Mouse (Mus musculus): ENCODE data around the gene Etv6. TPM values are rescaled to one million over a fixed set of nuclear protein-coding genes. Genes with fewer than 3 reads are reported as not detected.

Etv6 gene
- polyA plus RNA-seq, 1 experiment from 2014 or later = 3.8 TPM

- H3K9ac ChIP-seq = no peak overlapping the region
- no peaks in the 10 kb centered on the region for H3K27me3 ChIP-seq
- no peaks in the 10 kb centered on the region for H3K36me3 ChIP-seq (replicated peaks)
- peaks cover 63% of the 10 kb centered on the region for H3K4me1 ChIP-seq (replicated peaks)
- H3K4me2 ChIP-seq = no peak overlapping the region
- H3K9me3 ChIP-seq (replicated peaks) = no peaks in the 10 kb centered on the region
- H3K4me3 ChIP-seq (replicated peaks) = no peak overlapping the region
- ATAC-seq (ENCODE audit: insufficient read depth) = no peak
- H3K27ac ChIP-seq (replicated peaks) = no peak overlapping the region
- 26% methylated on average over 7 of the region's 7 CpGs for WGBS (ENCODE audit: insufficient replicate concordance)
Observed at GRCm38 (mm10) chr6:134043545-134043944, 8.0 kb downstream of the Etv6 start.

- no peak for ATAC-seq (ENCODE audit: insufficient read depth)
- Histone ChIP-seq H3K9ac (no peak overlapping the region), H3K36me3 (replicated peaks) (no peaks in the 10 kb centered on the region), H3K27ac (replicated peaks) (no peak overlapping the region), H3K27me3 (no peaks in the 10 kb centered on the region), H3K9me3 (replicated peaks) (no peaks in the 10 kb centered on the region), H3K4me1 (replicated peaks) (peaks cover 51% of the 10 kb centered on the region), H3K4me3 (replicated peaks) (no peak overlapping the region), H3K4me2 (peak overlapping the region; percentile 25; the same call in 1 of the 2 replicates)
- 27% methylated on average over 9 of the region's 9 CpGs for WGBS (ENCODE audit: insufficient replicate concordance)
Observed at GRCm38 (mm10) chr6:134045092-134045868, 9.8 kb downstream of the Etv6 start.

DNA sequence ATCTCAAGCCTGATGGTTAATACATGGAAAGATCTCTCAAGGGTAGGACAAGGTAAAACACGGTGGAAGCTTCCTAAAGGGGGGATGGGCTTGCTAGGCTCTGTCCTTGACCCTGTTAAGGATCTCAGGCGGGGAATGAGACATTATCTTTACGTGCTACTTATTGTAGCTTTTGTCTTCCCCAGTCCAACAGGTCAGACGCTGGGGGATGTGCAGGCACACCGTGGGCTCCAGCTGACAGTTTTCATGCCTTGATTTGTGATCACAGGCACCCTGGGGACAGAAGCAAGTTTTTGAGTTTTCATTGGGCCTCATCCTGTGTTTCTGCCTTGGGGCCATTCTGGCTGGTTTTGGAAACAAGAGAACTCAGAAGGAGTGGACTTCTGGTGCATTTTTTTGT is 10.6 kb downstream of the Etv6 start:
- WGBS (ENCODE audit: insufficient replicate concordance) = 41% methylated on average over 5 of the region's 5 CpGs
- Histone ChIP-seq H3K27me3 (no peaks in the 10 kb centered on the region), H3K9ac (no peak overlapping the region), H3K4me1 (replicated peaks) (peaks cover 47% of the 10 kb centered on the region), H3K4me3 (replicated peaks) (no peak overlapping the region), H3K27ac (replicated peaks) (no peak overlapping the region), H3K36me3 (replicated peaks) (no peaks in the 10 kb centered on the region), H3K9me3 (replicated peaks) (no peaks in the 10 kb centered on the region), H3K4me2 (no peak overlapping the region)
- no peak for ATAC-seq (ENCODE audit: insufficient read depth)

GRCm38 (mm10) chr6:134047249-134047648 is 11.7 kb downstream of the Etv6 start:
- no peaks in the 10 kb centered on the region for H3K36me3 ChIP-seq (replicated peaks)
- H3K27ac ChIP-seq (replicated peaks) = no peak overlapping the region
- no peaks in the 10 kb centered on the region for H3K27me3 ChIP-seq
- no peak overlapping the region for H3K4me2 ChIP-seq
- H3K4me3 ChIP-seq (replicated peaks) = no peak overlapping the region
- no peaks in the 10 kb centered on the region for H3K9me3 ChIP-seq (replicated peaks)
- no peak overlapping the region for H3K9ac ChIP-seq
- 67% methylated on average over 5 of the region's 5 CpGs for WGBS (ENCODE audit: insufficient replicate concordance)
- ATAC-seq (ENCODE audit: insufficient read depth) = no peak
- H3K4me1 ChIP-seq (replicated peaks) = peaks cover 41% of the 10 kb centered on the region

- H3K9me3 ChIP-seq (replicated peaks) = no peaks in the 10 kb centered on the region
- H3K27me3 ChIP-seq = no peaks in the 10 kb centered on the region
- no peaks in the 10 kb centered on the region for H3K36me3 ChIP-seq (replicated peaks)
- 63% methylated on average over 6 of the region's 6 CpGs for WGBS (ENCODE audit: insufficient replicate concordance)
- H3K4me2 ChIP-seq = no peak overlapping the region
- H3K4me1 ChIP-seq (replicated peaks) = peaks cover 44% of the 10 kb centered on the region
- H3K27ac ChIP-seq (replicated peaks) = no peak overlapping the region
- no peak for ATAC-seq (ENCODE audit: insufficient read depth)
- H3K4me3 ChIP-seq (replicated peaks) = no peak overlapping the region
- no peak overlapping the region for H3K9ac ChIP-seq
Observed at GRCm38 (mm10) chr6:134047974-134048373, 12.5 kb downstream of the Etv6 start.

DNA sequence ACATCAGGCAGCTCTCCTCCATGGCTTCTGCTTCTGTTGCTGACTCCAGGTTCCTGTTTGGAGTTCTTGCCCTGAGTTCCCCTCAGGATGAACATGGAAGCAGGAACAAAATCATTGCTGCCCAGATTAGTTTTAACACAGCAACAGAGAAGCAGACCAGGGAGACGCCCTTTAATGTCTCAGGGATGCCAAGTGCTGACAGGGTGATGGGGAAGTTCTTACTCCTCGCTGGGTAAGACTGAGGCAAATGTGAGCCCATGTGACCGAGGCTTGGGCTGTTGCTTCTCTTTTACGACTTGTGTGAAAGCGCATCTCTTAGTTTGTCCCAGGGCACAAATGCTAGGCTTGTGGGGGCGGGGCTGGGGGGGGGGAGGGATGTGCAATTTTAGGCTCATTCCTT is 13.5 kb downstream of the Etv6 start:
- 47% methylated on average over 6 of the region's 6 CpGs for WGBS (ENCODE audit: insufficient replicate concordance)
- no peak for ATAC-seq (ENCODE audit: insufficient read depth)
- H3K4me1 ChIP-seq (replicated peaks) = peaks cover 45% of the 10 kb centered on the region

DNA sequence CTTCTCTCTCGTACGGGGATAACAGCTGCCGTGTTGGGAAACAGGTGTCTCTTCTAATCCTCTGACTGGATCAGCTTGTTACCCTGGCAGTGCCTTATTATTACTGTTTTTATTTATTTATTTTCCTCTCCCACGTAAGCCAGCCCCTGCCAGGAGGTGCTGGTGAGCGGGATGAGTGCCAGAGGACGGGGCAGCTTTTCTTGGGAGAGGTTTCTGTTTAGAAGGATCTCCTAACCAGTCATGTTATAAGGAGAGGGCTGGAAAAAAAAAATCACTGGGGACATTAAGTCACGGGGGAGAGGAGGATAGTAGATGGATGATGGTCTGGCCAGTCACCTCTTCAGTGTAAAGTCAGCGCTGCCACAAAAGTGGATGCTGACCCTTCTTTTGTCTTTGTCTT is 15.0 kb downstream of the Etv6 start:
- Histone ChIP-seq H3K9ac (no peak overlapping the region), H3K36me3 (replicated peaks) (no peaks in the 10 kb centered on the region), H3K9me3 (replicated peaks) (no peaks in the 10 kb centered on the region), H3K4me3 (replicated peaks) (no peak overlapping the region), H3K4me2 (no peak overlapping the region), H3K27me3 (no peaks in the 10 kb centered on the region), H3K4me1 (replicated peaks) (peaks cover 39% of the 10 kb centered on the region), H3K27ac (replicated peaks) (no peak overlapping the region)
- no peak for ATAC-seq (ENCODE audit: insufficient read depth)
- WGBS (ENCODE audit: insufficient replicate concordance) = 78% methylated on average over 8 of the region's 8 CpGs

More for the DNA sequence above, 13.5 kb downstream of the Etv6 start:
- Histone ChIP-seq H3K4me2 (no peak overlapping the region), H3K36me3 (replicated peaks) (no peaks in the 10 kb centered on the region), H3K9ac (no peak overlapping the region), H3K27me3 (no peaks in the 10 kb centered on the region), H3K27ac (replicated peaks) (no peak overlapping the region), H3K4me3 (replicated peaks) (no peak overlapping the region), H3K9me3 (replicated peaks) (no peaks in the 10 kb centered on the region)

- no peaks in the 10 kb centered on the region for H3K36me3 ChIP-seq (replicated peaks)
- H3K4me1 ChIP-seq (replicated peaks) = peaks cover 32% of the 10 kb centered on the region; the same call in 1 of the 2 replicates
- 52% methylated on average over 7 of the region's 7 CpGs for WGBS (ENCODE audit: insufficient replicate concordance)
- H3K4me2 ChIP-seq = no peak overlapping the region
- no peaks in the 10 kb centered on the region for H3K27me3 ChIP-seq
- H3K9ac ChIP-seq = no peak overlapping the region
- ATAC-seq (ENCODE audit: insufficient read depth) = no peak
- H3K27ac ChIP-seq (replicated peaks) = no peak overlapping the region
- no peaks in the 10 kb centered on the region for H3K9me3 ChIP-seq (replicated peaks)
- H3K4me3 ChIP-seq (replicated peaks) = no peak overlapping the region
Observed at GRCm38 (mm10) chr6:134051950-134052349, 16.4 kb downstream of the Etv6 start.

- Histone ChIP-seq H3K4me1 (replicated peaks) (peaks cover 27% of the 10 kb centered on the region; the same call in 1 of the 2 replicates), H3K27ac (replicated peaks) (no peak overlapping the region), H3K4me3 (replicated peaks) (no peak overlapping the region), H3K4me2 (no peak overlapping the region), H3K9me3 (replicated peaks) (no peaks in the 10 kb centered on the region), H3K27me3 (no peaks in the 10 kb centered on the region), H3K36me3 (replicated peaks) (no peaks in the 10 kb centered on the region), H3K9ac (no peak overlapping the region)
- no peak for ATAC-seq (ENCODE audit: insufficient read depth)
- WGBS (ENCODE audit: insufficient replicate concordance) = 77% methylated on average over 10 of the region's 10 CpGs
Observed at GRCm38 (mm10) chr6:134053146-134053545, 17.6 kb downstream of the Etv6 start.

- Histone ChIP-seq H3K4me2 (no peak overlapping the region), H3K4me1 (replicated peaks) (peaks cover 27% of the 10 kb centered on the region; the same call in 1 of the 2 replicates), H3K9me3 (replicated peaks) (no peaks in the 10 kb centered on the region), H3K27me3 (no peaks in the 10 kb centered on the region), H3K4me3 (replicated peaks) (no peak overlapping the region), H3K27ac (replicated peaks) (no peak overlapping the region), H3K36me3 (replicated peaks) (no peaks in the 10 kb centered on the region), H3K9ac (no peak overlapping the region)
- ATAC-seq (ENCODE audit: insufficient read depth) = no peak
- 67% methylated on average over 7 of the region's 7 CpGs for WGBS (ENCODE audit: insufficient replicate concordance)
Observed at GRCm38 (mm10) chr6:134053566-134053965, 18.1 kb downstream of the Etv6 start.

- H3K4me1 ChIP-seq (replicated peaks) = peaks cover 27% of the 10 kb centered on the region; the same call in 1 of the 2 replicates
- no peak overlapping the region for H3K27ac ChIP-seq (replicated peaks)
- H3K36me3 ChIP-seq (replicated peaks) = no peaks in the 10 kb centered on the region
- no peak overlapping the region for H3K9ac ChIP-seq
- H3K4me2 ChIP-seq = no peak overlapping the region
- H3K9me3 ChIP-seq (replicated peaks) = no peaks in the 10 kb centered on the region
- H3K27me3 ChIP-seq = no peaks in the 10 kb centered on the region
- ATAC-seq (ENCODE audit: insufficient read depth) = no peak
- 36% methylated on average over 7 of the region's 7 CpGs for WGBS (ENCODE audit: insufficient replicate concordance)
- no peak overlapping the region for H3K4me3 ChIP-seq (replicated peaks)
Observed at GRCm38 (mm10) chr6:134055588-134055987, 20.1 kb downstream of the Etv6 start.

- Histone ChIP-seq H3K4me2 (no peak overlapping the region), H3K27ac (replicated peaks) (no peak overlapping the region), H3K9me3 (replicated peaks) (no peaks in the 10 kb centered on the region), H3K36me3 (replicated peaks) (no peaks in the 10 kb centered on the region), H3K4me3 (replicated peaks) (no peak overlapping the region), H3K27me3 (no peaks in the 10 kb centered on the region), H3K4me1 (replicated peaks) (peaks cover 15% of the 10 kb centered on the region; the same call in 1 of the 2 replicates), H3K9ac (no peak overlapping the region)
- WGBS (ENCODE audit: insufficient replicate concordance) = 36% methylated on average over 4 of the region's 4 CpGs
- ATAC-seq (ENCODE audit: insufficient read depth) = no peak
Observed at GRCm38 (mm10) chr6:134058451-134058850, 23.0 kb downstream of the Etv6 start.

Measured in liver, embryonic 15.5 days (tissue).